Mouse (Mus musculus): Measurements from ENCODE around the gene Klk8. TPM values are rescaled to one million over a fixed set of nuclear protein-coding genes. Genes with fewer than 3 reads are reported as not detected.

Gene Klk8
- total RNA-seq, 2 experiments from 2014 or later, result 7.0 to 7.3 TPM

GRCm38 (mm10) chr7:43791591-43791990, 5.8 kb upstream of the Klk8 start, which contains the start of gene Klk9:
Klk9 (plus strand) TSS chr7:43791891.
- no peak for DNase-seq

DNA sequence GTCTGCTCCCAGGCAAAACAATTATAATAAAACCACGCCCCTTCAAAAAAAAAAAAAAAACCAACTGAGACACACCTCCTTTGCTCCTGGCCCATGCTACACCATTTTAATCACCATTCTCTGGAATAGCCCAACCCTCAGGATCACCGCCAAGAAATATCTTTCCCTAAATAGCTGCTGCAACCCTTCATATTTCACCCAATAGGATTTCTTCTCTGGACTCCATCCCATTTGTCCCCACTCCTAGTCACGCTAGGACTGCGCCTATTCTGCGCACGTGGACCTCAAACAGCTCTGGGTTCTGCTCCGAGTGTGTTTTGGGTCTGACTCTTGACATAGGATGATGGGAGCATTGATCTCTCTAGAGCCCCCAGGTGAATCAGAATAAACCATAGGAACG, 1.0 kb upstream of the Klk8 start:
- DNase-seq, result no peak

DNA sequence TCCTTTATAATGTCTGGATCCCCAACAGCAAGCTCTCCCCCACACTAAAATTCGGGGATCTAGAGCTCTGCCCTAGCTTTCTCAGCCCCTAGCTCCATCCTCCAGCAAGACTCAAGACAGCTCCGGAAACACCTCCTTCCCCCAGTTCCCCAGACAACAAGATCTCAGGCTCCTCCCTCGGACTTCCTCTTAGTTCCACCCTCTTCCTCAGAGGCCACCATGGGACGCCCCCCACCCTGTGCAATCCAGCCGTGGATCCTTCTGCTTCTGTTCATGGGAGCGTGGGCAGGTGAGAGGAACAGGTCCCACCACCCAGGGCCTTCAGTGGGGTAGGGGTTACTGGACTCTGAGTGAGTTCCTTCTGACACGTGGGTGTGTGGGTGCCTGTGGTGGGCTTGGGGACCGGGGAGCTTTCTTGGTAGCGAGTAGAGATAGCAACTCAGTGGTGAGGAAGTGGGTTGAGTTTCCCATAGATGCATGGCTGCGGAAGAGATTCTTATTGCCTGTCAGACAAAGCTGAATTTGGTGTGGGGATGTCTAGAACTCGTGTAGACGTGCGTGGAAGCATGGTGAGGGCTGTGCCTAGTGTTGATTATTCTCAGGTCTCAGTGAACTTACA, 576 bp downstream of the Klk8 start:
- DNase-seq, result no peak

DNA sequence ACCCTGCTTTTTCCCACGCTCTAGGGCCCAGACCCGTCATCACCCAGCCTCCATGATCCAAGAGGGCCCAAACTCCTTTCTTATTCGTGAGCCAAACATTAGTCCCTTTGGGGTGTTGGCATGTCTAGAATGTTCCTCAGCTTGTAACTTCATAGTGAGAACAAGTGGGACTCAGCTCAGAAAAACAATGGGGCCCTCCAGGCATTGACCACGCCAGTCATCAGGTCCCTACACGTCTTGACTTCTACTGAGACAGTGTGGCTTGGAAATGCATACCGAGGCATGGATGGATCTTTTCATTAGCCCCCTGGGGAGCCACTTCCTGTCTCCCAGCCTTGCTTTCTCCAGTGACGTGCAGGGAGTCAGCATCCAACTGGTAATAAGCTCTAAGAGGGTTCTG, 2.5 kb downstream of the Klk8 start:
- no peak for DNase-seq

GRCm38 (mm10) chr7:43810994-43811393, 13.6 kb downstream of the Klk8 start, which contains the start of gene Klk7:
Klk7 (plus strand) TSS chr7:43811294.
- no peak for DNase-seq

- DNase-seq, result no peak
Observed at GRCm38 (mm10) chr7:43815211-43815610, 17.8 kb downstream of the Klk8 start.

- DNase-seq, result no peak
Observed at GRCm38 (mm10) chr7:43816746-43817145, 19.4 kb downstream of the Klk8 start.

GRCm38 (mm10) chr7:43821581-43821980, 24.2 kb downstream of the Klk8 start:
- DNase-seq, result no peak

- no peak for DNase-seq
Observed at GRCm38 (mm10) chr7:43824199-43824598, 26.8 kb downstream of the Klk8 start, which contains the start of gene Klk6. Klk6 (plus strand) TSS chr7:43824499.

GRCm38 (mm10) chr7:43826056-43826455, 28.7 kb downstream of the Klk8 start:
- no peak for DNase-seq

GRCm38 (mm10) chr7:43827706-43828105, 30.3 kb downstream of the Klk8 start:
- no peak for DNase-seq

GRCm38 (mm10) chr7:43829006-43829405, 31.6 kb downstream of the Klk8 start:
- DNase-seq, result no peak

- DNase-seq, result no peak
Observed at GRCm38 (mm10) chr7:43841701-43842100, 44.3 kb downstream of the Klk8 start, which contains the start of gene Klk5. Klk5 (plus strand) TSS chr7:43841971.

GRCm38 (mm10) chr7:43843801-43844200, 46.4 kb downstream of the Klk8 start:
- DNase-seq, result no peak

GRCm38 (mm10) chr7:43851616-43852015, 54.2 kb downstream of the Klk8 start:
- DNase-seq, result no peak

Other genes starting within 250 kb of the Klk8 start
- 1 to 10 TPM; 1.9 to 2.5 TPM for gene Zfp658, start 235.3 kb upstream of the Klk8 start, total RNA-seq (2021)
- gene Zfp719, start 218.0 kb upstream of the Klk8 start, total RNA-seq (2021), result 10 to 100 TPM; 10.8 to 12.5 TPM
- gene Zfp819, start 190.4 kb upstream of the Klk8 start, total RNA-seq (2021), result under 1 TPM in 1 of 2 experiments, not detected in 1; 0.27 TPM
- gene Ceacam18, start 162.9 kb upstream of the Klk8 start, total RNA-seq (2021), result not detected
- gene Siglece, start 137.4 kb upstream of the Klk8 start, total RNA-seq (2021), result 1 to 10 TPM; 1.1 to 1.6 TPM
- gene Ctu1, start 125.6 kb upstream of the Klk8 start, total RNA-seq (2021), result 1 to 10 TPM; 9.7 to 9.8 TPM
- under 1 TPM in 1 of 2 experiments, not detected in 1; 0.24 TPM for gene Klk14, start 107.2 kb upstream of the Klk8 start, total RNA-seq (2021)
- not detected for gene Klk13, start 85.0 kb upstream of the Klk8 start, total RNA-seq (2021)
- not detected for gene Klk12, start 28.7 kb upstream of the Klk8 start, total RNA-seq (2021)
- gene Klk11, start 23.0 kb upstream of the Klk8 start, total RNA-seq (2021), result under 1 TPM in 1 of 2 experiments, not detected in 1; 0.27 TPM
- gene Klk10, start 16.5 kb upstream of the Klk8 start, total RNA-seq (2021), result under 1 TPM; 0.45 to 0.79 TPM
- gene Klk9, start 5.7 kb upstream of the Klk8 start, total RNA-seq (2021), result not detected
- gene Klk7, start 13.7 kb downstream of the Klk8 start, total RNA-seq (2021), result not detected
- not detected for gene Klk6, start 26.9 kb downstream of the Klk8 start, total RNA-seq (2021)
- gene Klk5, start 44.4 kb downstream of the Klk8 start, total RNA-seq (2021), result not detected
- under 1 TPM; 0.21 to 0.24 TPM for gene Klk4, start 83.6 kb downstream of the Klk8 start, total RNA-seq (2021)
- gene Klk15, start 136.2 kb downstream of the Klk8 start, total RNA-seq (2021), result not detected
- not detected for gene Klk1b8, start 153.1 kb downstream of the Klk8 start, total RNA-seq (2021)
- gene Klk1b1, start 169.2 kb downstream of the Klk8 start, total RNA-seq (2021), result not detected
- not detected for gene Klk1b9, start 178.5 kb downstream of the Klk8 start, total RNA-seq (2021)
- not detected for gene Klk1b11, start 198.3 kb downstream of the Klk8 start, total RNA-seq (2021)
- not detected for gene Klk1b26, start 214.6 kb downstream of the Klk8 start, total RNA-seq (2021)